Mouse (Mus musculus) lung, embryonic 14.5 days (tissue): ENCODE data around the gene Abcc8. TPM values are rescaled to one million over a fixed set of nuclear protein-coding genes. Genes with fewer than 3 reads are reported as not detected.

Experiments used
- ATAC-seq: fragments of 200-750 bp; cut with Nextera tagmentation; 2 replicates; pipeline ENCODE4 v1.8.0; 2017; ENCODE audit warnings: mild to moderate bottlenecking, moderate TSS enrichment, moderate library complexity; ENCODE audit not compliant: insufficient read depth
- DNase-seq: peaks from one replicate; pipeline ENCODE4 v3.0.0-alpha.2; 2015
- H3K27ac ChIP-seq: fragments of 300-500 bp; sonication (generic); 2 replicates; pipeline ENCODE4 v1.5.1; 2014; ENCODE audit warnings: low read depth, mild to moderate bottlenecking, moderate library complexity
- H3K27me3 ChIP-seq: fragments of 300-500 bp; sonication (generic); 2 replicates; pipeline ENCODE4 v1.6.1; 2014; ENCODE audit warnings: low read length, control low read depth; ENCODE audit not compliant: insufficient read depth
- H3K36me3 ChIP-seq: fragments of 300-500 bp; sonication (generic); 2 replicates; pipeline ENCODE4 v1.6.1; 2014; ENCODE audit warnings: control low read depth; ENCODE audit not compliant: insufficient read depth
- H3K4me1 ChIP-seq: fragments of 300-500 bp; sonication (generic); 2 replicates; pipeline ENCODE4 v1.6.1; 2014; ENCODE audit warnings: antibody characterized with exemption, control low read depth; ENCODE audit not compliant: insufficient read depth
- H3K4me2 ChIP-seq: fragments of 300-500 bp; sonication (generic); 2 replicates; pipeline ENCODE4 v1.6.1; 2014; ENCODE audit warnings: mild to moderate bottlenecking
- H3K4me3 ChIP-seq: fragments of 300-500 bp; sonication (generic); 2 replicates; pipeline ENCODE4 v1.5.1; 2014; ENCODE audit warnings: low read depth, low read length
- H3K9ac ChIP-seq: fragments of 300-500 bp; sonication (generic); 2 replicates; pipeline ENCODE4 v1.6.1; 2014
- H3K9me3 ChIP-seq: fragments of 300-500 bp; sonication (generic); 2 replicates; pipeline ENCODE4 v1.6.1; 2016; ENCODE audit warnings: low read depth, low read length, control low read depth
- CTCF ChIP-seq: IDR thresholded peaks from 2 replicates; pipeline ENCODE4 v1.5.1; 2016; ENCODE audit warnings: antibody characterized with exemption, low read depth
- WGBS: fragments of 180-500 bp; shearing (Covaris S2); extraction: QIAGEN DNeasy Blood & Tissue Kit; methylation state at CpG from one replicate; pipeline ENCODE4 v1.1.7; 2014; 5-methylcytosine and 5-hydroxymethylcytosine counted together
- polyA plus RNA-seq: library from polyadenylated mRNA; unstranded; fragments of >200 nt; fragmentation: Nextera tagmentation; extraction: Ambion mirVana; gene quantifications from 2 replicates; pipeline ENCODE4 v1.2.1, GENCODE M21; 2014

Gene Abcc8
- polyA plus RNA-seq, 1 experiment from 2014 or later = 0.32 TPM

DNA sequence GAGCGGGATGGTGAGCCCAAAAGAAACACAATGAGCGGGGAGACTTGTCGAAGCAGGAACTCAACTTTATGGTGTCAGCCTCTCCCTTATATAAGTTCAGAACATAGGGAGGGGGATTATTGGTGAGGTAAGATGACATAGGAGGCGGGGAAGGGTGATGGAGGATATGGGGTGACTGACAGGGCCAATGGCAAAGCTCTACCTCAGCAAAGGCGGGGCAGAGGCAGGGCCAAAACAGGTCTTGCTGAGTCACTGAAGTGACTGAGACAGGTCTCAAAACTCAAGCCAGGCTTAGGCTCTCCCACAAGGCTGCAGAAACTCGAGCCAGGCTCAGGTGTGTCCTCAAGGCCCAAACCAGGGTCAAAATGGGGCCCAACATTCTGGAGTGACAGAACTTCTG is 93.5 kb downstream of the Abcc8 start:
- Histone ChIP-seq H3K36me3 (peaks cover 28% of the 10 kb centered on the region), H3K4me1 (no peaks in the 10 kb centered on the region), H3K4me3 (no peak overlapping the region), H3K4me2 (no peak overlapping the region), H3K9me3 (no peaks in the 10 kb centered on the region), H3K27me3 (no peaks in the 10 kb centered on the region), H3K9ac (no peak overlapping the region), H3K27ac (no peak overlapping the region)
- DNase-seq (no peak), ATAC-seq (no peak)
- TF ChIP-seq CTCF = no peak
- 80% methylated on average over 6 of the region's 6 CpGs for WGBS

DNA sequence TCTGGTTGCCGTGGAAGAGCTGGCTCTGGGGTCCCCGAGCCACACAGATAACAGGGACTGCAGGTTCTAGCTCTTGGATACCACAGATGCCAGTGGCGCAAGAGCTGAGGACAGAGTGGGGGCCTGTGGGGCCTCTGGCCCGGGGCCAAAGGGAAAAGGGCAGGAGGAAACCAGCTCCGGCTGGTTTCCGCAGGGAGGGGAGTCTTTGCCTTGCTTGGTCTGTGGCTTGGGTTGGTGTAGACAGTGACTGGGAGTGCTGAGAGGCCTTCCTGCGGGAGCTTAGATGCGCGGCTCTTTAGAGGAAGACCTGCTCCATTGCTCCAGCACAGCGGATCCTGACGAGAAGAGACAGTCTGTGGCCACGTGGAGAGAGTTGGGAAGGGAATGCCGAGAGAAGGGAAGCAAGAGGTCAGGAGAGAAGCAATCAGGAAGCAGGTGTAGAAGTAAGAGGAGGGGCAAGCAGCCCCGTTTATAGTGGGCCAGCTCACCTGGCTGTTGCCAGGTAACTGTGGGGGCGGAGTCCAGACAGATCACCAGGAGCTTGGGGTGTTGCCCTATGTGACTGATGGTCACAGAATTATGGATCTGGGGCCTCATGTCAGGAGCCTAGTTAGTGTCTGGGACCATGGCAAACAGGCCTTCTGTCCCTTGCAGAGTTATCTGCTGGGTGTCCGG is 94.9 kb downstream of the Abcc8 start:
- no peaks in the 10 kb centered on the region for H3K4me1 ChIP-seq
- peak; percentile 36; the same call in 1 of the 2 replicates for ATAC-seq
- H3K9ac ChIP-seq = no peak overlapping the region
- peaks cover 40% of the 10 kb centered on the region for H3K36me3 ChIP-seq
- peak; percentile 48 for DNase-seq
- no peak overlapping the region for H3K27ac ChIP-seq
- WGBS = 52% methylated on average over 16 of the region's 16 CpGs
- no peak overlapping the region for H3K4me2 ChIP-seq
- TF ChIP-seq CTCF = no peak
- no peak overlapping the region for H3K4me3 ChIP-seq
- H3K9me3 ChIP-seq = no peaks in the 10 kb centered on the region
- no peaks in the 10 kb centered on the region for H3K27me3 ChIP-seq

DNA sequence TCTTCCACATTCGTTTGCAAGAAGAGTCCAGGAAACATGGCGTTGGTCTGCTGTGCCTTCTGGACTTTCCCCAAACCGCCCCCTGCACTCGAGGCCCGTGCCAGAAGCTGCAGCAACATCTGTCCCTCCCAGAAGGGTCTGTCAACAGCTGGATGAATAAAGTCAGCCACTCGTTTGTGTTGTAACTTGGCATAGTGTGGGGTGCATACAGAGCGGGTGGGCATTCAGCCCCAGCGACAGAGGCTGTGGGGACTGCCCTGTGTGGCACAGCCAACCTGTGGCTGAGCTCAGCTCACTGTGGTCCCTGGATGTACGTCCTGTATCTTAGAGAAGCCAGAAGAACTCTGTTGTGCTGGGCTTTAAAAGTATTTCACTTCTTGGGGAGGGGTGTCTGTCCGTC is 95.8 kb downstream of the Abcc8 start:
- Histone ChIP-seq H3K9me3 (no peaks in the 10 kb centered on the region), H3K27me3 (no peaks in the 10 kb centered on the region), H3K4me1 (no peaks in the 10 kb centered on the region), H3K4me3 (no peak overlapping the region), H3K4me2 (no peak overlapping the region), H3K9ac (no peak overlapping the region), H3K27ac (no peak overlapping the region), H3K36me3 (peaks cover 48% of the 10 kb centered on the region)
- no peak for TF ChIP-seq CTCF
- ATAC-seq = no peak
- DNase-seq = no peak
- WGBS = 74% methylated on average over 10 of the region's 10 CpGs

DNA sequence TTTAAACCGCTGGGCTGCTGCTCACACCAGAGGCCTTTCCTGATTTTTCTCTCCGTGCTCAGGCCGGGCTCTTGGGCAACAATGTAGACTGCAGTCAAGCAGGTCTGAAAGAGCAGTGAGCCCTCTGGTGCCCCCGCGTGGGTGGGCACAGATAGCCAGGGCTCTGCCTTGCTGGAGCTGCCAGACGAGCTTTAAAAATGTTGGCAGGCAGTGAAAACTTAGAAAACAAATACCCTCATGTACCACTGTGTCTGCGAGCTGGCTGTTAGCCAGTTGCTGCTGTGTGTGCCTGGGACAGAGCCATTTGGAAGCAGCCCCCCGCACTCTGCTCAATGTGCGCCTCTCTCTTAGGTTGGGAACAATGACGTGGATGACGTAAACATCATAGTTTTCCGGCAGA is 102.2 kb downstream of the Abcc8 start:
- Histone ChIP-seq H3K9me3 (no peaks in the 10 kb centered on the region), H3K4me3 (no peak overlapping the region), H3K27me3 (no peaks in the 10 kb centered on the region), H3K36me3 (peaks cover 85% of the 10 kb centered on the region), H3K27ac (no peak overlapping the region), H3K9ac (no peak overlapping the region), H3K4me1 (no peaks in the 10 kb centered on the region), H3K4me2 (no peak overlapping the region)
- no peak for TF ChIP-seq CTCF
- DNase-seq (no peak), ATAC-seq (no peak)
- 73% methylated on average over 12 of the region's 12 CpGs for WGBS

DNA sequence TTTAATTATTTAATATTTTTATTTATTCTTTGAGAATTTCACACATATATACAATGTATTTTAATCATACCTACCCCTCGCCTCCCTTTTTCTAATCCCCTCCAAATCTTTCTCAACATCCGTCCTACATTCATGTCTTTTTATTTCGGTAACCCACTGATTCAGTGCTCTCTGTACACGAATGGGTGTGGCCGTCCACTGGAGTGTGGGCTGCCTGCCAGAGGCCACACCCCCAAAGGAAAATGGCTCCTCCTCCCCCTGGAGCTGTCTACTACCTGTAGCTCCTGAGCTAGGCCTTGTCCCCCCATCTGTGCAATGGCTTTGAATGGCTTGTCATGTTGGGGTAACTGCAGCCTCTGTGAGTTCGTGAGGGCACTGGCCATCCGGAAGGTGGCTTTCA is 103.0 kb downstream of the Abcc8 start:
- Histone ChIP-seq H3K36me3 (peaks cover 84% of the 10 kb centered on the region), H3K9ac (no peak overlapping the region), H3K4me1 (no peaks in the 10 kb centered on the region), H3K27ac (no peak overlapping the region), H3K27me3 (no peaks in the 10 kb centered on the region), H3K4me2 (no peak overlapping the region), H3K4me3 (no peak overlapping the region), H3K9me3 (no peaks in the 10 kb centered on the region)
- no peak for TF ChIP-seq CTCF
- ATAC-seq (no peak), DNase-seq (no peak)
- 81% methylated on average over 7 of the region's 7 CpGs for WGBS

DNA sequence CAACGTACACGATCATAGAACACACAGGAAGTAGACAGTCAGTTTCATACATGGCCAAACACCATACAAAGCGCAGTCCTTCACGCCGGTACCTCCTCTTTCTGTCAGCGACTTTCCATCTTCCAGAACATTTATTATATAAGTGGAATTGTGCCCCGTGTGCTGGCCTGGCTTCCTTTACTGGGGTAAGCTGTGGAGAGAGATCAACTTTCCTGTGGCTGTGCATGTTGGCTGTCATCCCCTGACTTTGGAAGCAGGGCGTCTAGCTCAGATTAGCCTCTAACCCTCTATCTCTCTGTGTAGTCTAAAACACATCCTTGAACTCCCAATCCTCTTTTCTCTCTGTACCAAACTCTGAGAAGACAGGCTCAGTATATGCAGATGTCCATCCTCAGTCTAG is 111.0 kb downstream of the Abcc8 start:
- TF ChIP-seq CTCF = no peak
- Histone ChIP-seq H3K4me3 (no peak overlapping the region), H3K9me3 (no peaks in the 10 kb centered on the region), H3K27me3 (no peaks in the 10 kb centered on the region), H3K4me2 (no peak overlapping the region), H3K36me3 (peaks cover 78% of the 10 kb centered on the region), H3K4me1 (no peaks in the 10 kb centered on the region), H3K9ac (no peak overlapping the region), H3K27ac (no peak overlapping the region)
- DNase-seq = no peak
- WGBS = 92% methylated on average over 8 of the region's 8 CpGs
- no peak for ATAC-seq

DNA sequence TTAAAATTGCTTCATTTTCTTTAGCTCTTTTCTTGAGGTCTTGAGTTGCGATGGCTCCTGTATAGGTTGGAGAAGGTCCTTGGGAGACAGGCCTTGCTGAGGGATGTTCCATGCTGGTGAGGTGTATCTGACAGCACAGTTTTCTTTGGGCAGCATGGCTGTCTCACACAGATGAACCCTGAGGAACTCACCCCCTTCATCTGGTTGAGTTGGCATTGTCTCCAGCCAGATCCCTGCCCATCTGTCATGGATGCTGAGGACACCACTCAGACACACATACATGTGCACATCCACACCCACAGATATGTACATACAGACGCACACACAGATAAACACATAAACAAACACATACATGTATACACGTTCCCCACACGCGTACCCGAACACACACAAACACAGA is 116.5 kb downstream of the Abcc8 start:
- no peaks in the 10 kb centered on the region for H3K9me3 ChIP-seq
- no peak overlapping the region for H3K9ac ChIP-seq
- H3K4me3 ChIP-seq = no peak overlapping the region
- H3K4me1 ChIP-seq = no peaks in the 10 kb centered on the region
- DNase-seq (no peak), ATAC-seq (no peak)
- no peak overlapping the region for H3K4me2 ChIP-seq
- H3K27me3 ChIP-seq = no peaks in the 10 kb centered on the region
- no peak for TF ChIP-seq CTCF
- no peak overlapping the region for H3K27ac ChIP-seq
- peaks cover 61% of the 10 kb centered on the region for H3K36me3 ChIP-seq
- 89% methylated on average over 6 of the region's 6 CpGs for whole genome bisulfite sequencing
